Mouse (Mus musculus) lung, postnatal 36 days (tissue): ENCODE data around the gene C1qtnf6.

Source experiments
- DNase-seq: peaks from one replicate; pipeline ENCODE4 v3.0.0; 2022; ENCODE audit warnings: mixed read lengths

The C1qtnf6 gene

GRCm38 (mm10) chr15:78476878-78477277 is 54.3 kb downstream of the C1qtnf6 start:
- no peak for DNase-seq

GRCm38 (mm10) chr15:78475604-78476031 is 55.6 kb downstream of the C1qtnf6 start:
- DNase-seq = no peak

DNA sequence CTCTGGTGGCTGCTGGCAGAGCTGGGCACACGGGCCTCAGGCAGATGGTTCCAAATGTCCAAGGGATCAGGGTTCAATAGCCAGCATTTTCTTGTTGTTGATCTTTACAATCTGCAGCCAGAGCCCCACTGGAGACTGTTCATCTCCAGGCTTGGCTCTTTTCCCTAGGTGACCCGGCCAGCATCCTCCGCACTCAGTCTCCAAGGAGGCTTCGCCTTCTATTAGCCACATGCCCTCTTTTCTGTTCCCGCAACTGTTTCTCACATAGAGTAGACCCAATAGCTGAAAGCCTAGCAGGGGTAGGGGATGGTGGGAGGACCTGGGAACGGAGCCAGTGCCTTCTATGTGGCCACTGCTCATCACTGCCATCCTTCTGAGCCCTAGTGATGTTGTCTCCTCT is 57.8 kb downstream of the C1qtnf6 start:
- DNase-seq = no peak
